Mouse (Mus musculus) stomach, embryonic 15.5 days (tissue): ENCODE measurements around the gene Tuba3b. TPM values are rescaled to one million over a fixed set of nuclear protein-coding genes. Genes with fewer than 3 reads are reported as not detected.

ENCODE experiments used
- polyA plus RNA-seq: library from polyadenylated mRNA; unstranded; fragments of >200 nt; fragmentation: Nextera tagmentation; extraction: Ambion mirVana; gene quantifications from 2 replicates; pipeline ENCODE4 v1.2.1, GENCODE M21; 2015

The Tuba3b gene
- polyA plus RNA-seq, 1 experiment from 2014 or later, result not detected

Other genes starting within 250 kb of the Tuba3b start
- gene Lmntd1, start 1.4 kb upstream of the Tuba3b start, polyA plus RNA-seq, result 0.97 and 1.3 TPM in 2 replicates
- 6.1 and 7.2 TPM in 2 replicates for gene Rassf8, start 131.0 kb downstream of the Tuba3b start, polyA plus RNA-seq
- 0.89 and 1.3 TPM in 2 replicates for gene Bhlhe41, start 249.8 kb downstream of the Tuba3b start, polyA plus RNA-seq